Mouse (Mus musculus) embryo, embryonic 10 days (tissue): ENCODE results near the gene Arid1b.

Source experiments
- DNase-seq: peaks from one replicate; pipeline ENCODE4 v3.0.0-alpha.2; 2015; ENCODE audit warnings: low spot score

Arid1b gene

DNA sequence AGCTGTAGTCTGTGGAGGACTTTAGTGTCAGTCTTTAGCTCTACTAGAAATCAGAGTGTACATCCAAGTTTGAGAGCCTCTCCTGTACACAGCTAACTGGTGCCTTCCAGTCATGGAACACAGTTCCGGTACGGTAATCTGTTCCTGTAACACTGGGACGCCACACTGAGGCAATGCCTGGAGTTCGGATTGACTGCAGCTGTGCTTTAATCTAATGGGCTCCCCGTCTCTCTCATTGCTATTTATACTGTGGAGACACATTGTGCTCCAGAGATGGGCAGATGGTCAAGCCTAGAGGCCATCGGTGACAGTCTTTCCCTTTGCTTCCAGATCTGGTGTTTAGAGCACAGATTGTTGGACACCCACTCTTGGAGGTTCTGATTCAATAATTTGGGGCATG is 121.8 kb downstream of the Arid1b start:
- DNase-seq = no peak

DNA sequence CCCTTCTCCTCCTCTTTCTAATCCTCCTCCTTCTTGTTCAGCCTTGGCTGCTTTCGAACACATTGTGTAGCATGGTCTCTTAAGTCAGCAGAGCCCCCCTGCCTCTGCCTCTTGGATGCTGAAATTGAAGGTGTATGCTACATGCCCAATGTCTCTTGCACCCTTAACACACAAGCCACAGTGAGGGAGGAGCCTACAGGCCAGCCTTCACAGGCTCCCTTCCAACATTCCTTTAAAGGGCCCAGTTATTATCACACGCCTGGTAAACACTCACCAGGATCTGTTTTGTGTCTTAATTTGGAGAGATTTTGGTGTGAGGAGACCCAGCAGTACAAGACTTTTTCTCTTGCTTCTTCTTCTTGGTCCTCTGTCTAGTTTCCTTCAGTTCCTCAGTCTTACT is 122.9 kb downstream of the Arid1b start:
- no peak for DNase-seq

DNA sequence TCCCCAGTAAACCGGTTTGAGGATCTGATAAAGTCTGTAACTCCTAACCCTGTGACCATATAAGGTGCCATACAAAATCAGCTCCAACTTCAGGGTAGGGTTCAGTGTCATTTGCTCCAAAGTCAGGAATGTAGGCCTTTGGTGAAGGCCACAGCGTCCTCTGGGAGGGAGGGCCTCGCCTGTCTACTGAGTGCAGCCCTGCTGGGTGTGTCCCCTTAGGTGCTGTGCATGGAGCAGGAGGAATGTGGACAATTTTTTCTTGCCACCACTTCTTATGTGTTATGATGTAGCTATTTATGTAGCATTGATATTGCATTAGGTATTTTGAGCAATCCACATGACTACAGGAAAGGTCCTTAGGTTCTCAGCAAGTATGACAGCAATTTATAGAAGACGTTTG is 124.0 kb downstream of the Arid1b start:
- DNase-seq = no peak

DNA sequence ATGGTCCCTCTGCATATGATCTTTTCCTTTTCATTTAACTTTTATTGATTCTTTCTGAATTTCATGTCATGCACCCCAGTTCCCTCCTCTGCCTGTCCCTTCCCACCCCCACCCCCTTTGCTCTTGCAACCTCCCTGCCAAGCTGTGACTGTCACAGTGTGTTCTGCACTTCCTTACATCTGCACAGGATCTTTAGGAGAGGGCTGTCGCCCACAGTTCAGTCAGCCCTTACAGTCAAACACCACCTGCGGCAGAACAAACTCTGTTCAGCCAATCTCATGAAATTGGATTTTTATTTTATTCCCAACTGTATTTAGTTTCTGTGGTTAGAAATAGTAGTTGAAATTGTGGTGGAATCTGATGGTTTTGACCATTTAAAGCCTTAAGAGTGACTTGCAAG is 130.5 kb downstream of the Arid1b start:
- no peak for DNase-seq

DNA sequence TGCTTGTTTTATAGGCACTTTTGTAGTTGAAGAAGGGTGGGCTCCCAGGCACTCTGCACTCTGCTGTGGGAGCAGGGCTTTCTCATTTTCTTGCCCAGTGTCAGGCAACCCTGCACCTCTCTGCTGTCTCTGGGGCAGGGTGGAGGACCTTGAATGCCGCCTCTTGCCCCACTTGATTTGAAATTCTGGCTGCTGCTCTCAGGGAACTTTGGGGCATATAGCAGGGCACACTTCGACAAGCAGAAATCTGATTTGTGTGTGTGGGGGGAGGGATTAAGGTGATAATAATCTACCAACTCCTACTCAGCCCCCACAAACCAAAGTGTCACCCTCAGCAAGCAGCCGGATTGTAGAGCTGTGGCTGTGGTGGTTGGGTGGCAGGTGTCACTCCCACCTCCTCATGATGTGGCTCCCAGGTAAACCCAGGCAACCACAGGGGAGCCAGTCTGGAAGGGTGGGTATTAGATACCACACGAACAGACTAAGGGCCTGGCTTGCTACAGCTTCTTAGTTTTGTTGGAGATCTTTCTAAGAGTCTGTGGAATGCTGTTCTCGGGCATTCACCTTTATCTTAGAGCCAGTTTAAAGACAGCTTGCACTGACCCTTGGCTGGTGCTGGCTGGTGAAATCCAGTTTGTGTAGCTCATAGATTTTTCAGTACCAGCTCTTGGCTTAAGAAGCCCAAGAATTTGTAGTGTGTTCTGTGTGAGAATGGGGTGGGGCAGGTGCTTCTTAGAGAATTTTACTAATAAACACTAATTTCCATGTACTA is 131.1 kb downstream of the Arid1b start:
- DNase-seq = no peak

DNA sequence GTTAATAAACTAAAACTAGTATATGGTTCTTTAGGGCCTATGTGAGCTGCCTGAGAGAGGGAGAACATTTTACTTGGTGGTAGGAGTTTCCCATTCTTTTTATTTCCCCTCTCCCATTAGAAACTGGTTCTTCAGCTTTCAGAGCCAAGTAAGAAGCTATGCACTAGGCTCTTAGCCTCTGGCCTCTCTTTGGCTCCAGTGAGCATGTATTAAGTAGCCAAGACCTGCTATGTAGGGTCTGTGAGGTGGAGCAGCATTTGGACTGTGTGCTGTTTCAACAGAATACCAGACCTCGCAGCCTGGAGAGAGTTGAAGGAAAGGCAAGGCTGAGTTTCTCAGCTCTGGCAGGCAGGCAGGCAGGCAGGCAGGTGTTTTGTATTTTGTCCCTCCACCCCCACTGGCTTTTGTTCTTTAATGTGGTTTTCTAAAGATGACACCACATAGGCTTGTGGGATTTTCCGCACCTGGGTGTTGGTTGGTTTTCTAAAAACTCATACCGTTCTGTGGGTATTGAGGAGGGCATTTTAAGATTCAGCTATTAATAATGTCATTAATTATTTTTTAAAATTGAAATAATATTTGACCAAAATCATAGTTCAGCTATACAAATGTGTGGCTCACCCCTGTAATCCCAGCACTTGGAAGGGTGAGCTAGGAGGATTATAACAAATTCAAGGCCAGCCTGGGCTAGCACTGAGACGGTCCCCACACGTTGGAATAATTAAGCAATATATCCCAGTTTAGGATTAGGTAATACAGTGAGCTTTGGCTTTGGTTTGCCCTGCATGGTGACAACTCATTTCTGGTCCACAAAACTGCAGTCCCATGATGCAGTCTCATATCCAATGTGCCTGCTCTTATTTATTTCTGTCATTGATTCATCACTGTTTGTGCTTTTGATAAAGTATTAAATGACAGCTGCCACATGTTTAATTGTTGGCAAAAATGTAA is 132.0 kb downstream of the Arid1b start:
- no peak for DNase-seq

- no peak for DNase-seq
Observed at GRCm38 (mm10) chr17:5129606-5130005, 135.5 kb downstream of the Arid1b start.

DNA sequence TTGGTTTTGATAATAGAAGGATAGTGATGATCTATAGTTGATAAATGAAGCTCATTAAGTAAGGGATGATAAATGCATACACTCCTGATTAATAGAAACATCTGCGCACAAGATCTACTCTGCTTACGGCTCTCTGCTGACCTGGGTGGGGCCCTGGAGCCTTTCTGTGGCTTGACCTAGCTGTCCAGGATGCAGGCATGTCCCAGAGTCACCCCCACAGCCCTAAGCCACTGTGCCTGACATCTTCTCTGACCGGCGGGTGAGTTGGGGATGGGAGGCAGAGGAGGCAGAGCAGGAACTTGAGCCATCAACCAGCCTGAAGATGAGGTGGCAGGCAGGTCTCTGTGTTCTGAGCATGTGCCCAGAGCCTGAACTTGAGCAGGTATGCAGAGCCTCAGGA is 136.0 kb downstream of the Arid1b start:
- DNase-seq = no peak

DNA sequence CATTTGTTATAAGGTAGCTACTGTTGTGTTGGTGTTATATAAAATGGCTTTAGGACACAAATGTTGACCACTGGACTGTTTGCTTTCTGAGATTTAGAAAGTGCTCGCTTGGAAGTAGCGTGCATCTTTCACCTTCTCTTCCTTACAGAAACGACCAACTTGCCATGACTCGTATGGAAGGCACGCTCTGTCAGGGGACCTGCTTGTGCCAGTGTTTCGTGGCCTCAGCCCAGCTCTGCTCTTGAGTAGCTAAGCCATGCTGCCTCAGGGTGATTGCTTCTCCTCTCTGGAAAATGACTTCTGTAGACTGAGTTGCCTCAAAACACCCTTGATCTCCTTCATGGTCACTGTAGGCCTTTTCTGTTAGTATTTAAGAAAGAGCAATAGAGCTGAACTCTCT is 137.6 kb downstream of the Arid1b start:
- no peak for DNase-seq

GRCm38 (mm10) chr17:5132296-5132986 is 138.3 kb downstream of the Arid1b start:
- DNase-seq = no peak

- no peak for DNase-seq
Observed at GRCm38 (mm10) chr17:5132987-5133355, 138.8 kb downstream of the Arid1b start.

DNA sequence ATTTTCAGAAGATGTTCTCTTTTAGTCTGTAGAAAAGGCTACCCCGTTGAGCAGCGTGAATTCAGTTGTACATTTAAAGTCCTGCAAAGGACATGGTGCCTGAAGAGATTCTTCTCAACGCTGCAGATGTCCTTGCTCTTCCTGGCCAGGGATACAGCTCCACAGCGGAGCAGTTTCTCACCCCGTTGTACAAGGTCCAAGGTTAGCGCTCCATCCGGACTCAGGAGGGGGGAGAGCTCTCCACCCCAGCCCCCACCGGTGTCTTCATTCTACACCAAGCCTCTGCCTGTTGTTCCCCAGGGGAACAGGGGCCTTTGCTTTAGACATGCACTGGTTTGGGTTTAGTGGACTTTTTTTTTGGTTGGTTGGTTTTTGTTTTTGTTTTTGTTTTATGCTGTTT is 139.7 kb downstream of the Arid1b start:
- no peak for DNase-seq

DNA sequence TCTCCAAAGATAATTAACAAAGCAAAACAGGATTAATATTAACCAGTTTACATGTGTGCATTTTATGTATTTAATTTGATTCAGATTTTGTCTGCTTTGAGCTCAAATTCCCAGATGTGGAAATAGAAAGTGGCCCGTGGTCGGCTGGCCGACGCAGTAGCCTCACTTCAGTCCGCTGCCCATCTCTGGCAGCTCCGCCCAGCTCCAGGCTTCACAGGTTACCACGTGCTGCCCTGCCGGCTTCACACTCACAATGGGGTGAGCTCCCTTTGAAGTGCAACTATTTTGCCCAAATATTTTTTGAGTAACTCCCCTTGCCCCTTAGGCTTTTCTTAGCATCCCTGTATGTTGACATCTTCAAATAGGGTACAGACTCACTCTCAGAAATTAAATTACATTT is 140.1 kb downstream of the Arid1b start:
- DNase-seq = no peak

DNA sequence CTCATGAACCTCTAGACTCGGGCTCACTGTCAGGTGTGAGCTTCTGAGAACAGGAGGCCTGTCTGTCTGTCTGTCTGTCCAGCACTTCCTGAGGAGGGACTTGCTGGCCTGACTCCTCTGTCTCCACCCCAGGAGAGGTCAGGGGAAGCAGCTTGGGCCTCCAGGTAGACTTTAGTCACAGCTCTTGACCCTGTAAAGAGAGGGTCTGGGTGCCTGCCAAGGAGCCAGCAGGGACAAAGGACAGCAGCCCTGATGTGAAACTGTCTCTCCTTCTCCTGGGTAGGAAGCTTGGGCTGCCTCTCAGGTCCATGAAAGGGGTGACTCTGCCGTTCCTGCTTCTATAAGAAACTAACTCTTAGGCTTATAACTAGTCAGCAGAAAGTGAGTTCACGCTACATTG is 143.8 kb downstream of the Arid1b start:
- no peak for DNase-seq

DNA sequence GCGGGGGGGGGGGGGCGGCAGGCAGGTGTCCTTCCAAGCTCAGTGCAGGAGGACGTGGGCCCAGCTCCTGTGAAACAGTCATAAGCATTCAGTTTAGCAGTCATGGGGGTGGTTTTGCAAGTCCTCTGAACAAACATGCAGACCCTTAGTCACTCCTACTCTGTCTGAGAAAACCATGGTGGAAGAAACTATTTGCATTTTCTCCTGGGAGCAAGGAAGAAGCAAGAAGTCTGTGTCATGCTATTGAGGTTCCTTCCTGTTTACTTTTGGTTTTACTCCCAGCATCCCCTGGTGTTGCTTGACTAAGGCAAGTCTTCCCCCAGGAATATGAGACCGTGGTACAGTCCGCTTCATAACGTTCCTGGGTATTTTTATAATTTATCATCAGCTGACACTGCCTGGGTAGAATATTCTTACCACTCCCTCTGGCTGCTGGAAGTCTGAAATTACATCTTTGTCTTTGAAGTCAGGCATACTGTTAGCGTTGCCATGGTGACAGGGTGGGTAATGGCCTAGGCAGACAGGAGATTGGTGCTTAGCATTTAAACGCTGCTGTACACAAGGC is 144.6 kb downstream of the Arid1b start:
- peak; percentile 91 for DNase-seq

DNA sequence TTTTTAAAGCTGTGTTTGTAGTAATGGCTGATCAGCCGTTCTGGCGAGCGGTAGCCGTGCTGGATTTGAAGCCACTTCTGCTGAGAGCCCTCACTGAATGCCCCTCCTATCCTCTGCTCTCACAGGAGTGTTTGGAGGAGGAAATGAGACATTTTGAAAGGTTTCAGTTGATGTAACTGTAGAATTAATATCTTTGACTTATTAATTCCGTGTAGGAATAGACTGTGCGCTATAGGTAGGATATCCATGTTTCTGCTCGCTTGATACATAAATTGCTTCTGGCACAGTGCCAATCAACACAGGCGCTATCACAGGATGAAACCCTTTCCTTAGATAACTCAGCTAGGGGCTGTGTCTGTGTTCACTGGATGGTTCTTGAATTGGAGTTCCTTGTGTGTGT is 145.4 kb downstream of the Arid1b start:
- no peak for DNase-seq

DNA sequence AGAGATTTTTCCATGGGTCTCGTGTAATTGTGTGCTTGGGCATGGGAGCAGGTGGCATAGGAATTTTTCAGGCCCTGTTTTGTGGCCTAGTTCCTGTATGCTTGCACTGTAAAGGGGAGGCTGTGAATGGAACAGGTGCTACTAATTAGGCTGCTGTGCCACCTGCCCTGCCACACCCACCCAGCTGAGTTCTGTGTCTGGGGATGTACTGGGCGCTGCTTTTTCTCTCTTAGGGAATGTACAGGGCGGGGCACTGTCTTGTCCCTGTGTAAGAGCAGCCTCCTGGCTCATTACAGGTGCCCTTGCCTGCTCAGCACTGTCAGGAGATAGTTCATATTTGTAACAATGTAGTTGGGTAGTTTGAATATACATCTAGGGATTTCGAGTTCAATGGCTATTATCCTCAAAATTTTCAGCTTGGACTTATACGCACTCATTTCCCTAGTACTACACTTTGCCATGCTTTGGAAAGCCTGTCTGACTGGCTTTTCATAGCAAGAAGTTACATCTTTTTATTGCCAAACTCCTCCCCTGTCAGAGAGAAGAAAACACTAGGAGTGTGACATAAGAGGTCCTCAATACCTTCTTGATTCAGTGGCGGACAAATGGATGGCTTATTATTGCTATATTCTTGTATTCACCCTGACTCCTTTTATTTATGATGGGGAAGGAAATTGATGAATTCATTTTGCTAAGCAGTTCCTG is 149.8 kb downstream of the Arid1b start:
- DNase-seq = no peak

GRCm38 (mm10) chr17:5150660-5151063 is 156.5 kb downstream of the Arid1b start:
- peak; percentile 39 for DNase-seq

DNA sequence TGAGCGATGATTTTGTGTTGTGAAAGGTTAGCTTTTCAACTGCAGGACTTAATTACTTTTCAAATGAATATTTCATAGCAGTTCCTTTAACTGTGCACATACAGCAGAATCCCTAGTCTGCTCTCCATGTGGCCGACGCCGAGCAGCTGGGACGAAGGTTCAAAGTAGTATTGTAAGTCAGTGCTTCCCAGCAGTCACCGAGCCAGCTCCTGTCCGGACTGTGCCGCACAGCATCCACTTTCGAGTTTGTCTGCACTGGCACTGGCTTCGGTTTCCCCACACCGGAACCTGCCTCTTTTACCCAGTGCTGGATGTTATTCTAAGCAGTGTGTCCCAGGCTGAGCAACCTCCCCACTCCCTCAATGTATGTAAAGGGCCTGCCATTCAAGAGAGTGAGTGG is 157.7 kb downstream of the Arid1b start:
- DNase-seq = no peak

GRCm38 (mm10) chr17:5153461-5153860 is 159.3 kb downstream of the Arid1b start:
- DNase-seq = no peak

GRCm38 (mm10) chr17:5154322-5154721 is 160.2 kb downstream of the Arid1b start:
- DNase-seq = no peak

- DNase-seq = no peak
Observed at GRCm38 (mm10) chr17:5157609-5158008, 163.5 kb downstream of the Arid1b start.
